Mouse (Mus musculus) lung, postnatal 36 days (tissue): ENCODE measurements at regions not wholly inside any gene's neighbourhood (a gene's known extent, or its start where the extent isn't known, plus 50 kb on each side); places are given as distances from the start of the nearest gene placed in this dataset.
A peak's percentile ranks its signal among the peaks of the same experiment; 100 is the strongest.

Experiments
- DNase-seq: peaks from one replicate; pipeline ENCODE4 v3.0.0; 2022; ENCODE audit warnings: mixed read lengths

- DNase-seq, result no peak
These were observed 62.5 kb downstream of the Arrdc4 start for GRCm38 (mm10) chr7:68686396-68687139.

GRCm38 (mm10) chr7:68682929-68683643 is 66.0 kb downstream of the Arrdc4 start:
- DNase-seq, result peak; percentile 51

GRCm38 (mm10) chr7:68682318-68682728 is 66.7 kb downstream of the Arrdc4 start:
- DNase-seq, result peak; percentile 66

- no peak for DNase-seq
These were observed 69.3 kb downstream of the Arrdc4 start for GRCm38 (mm10) chr7:68679770-68680169.

GRCm38 (mm10) chr7:68667790-68668732 is 81.0 kb downstream of the Arrdc4 start:
- peak; percentile 62 for DNase-seq

- DNase-seq, result peak; percentile 61
These were observed 81.8 kb downstream of the Arrdc4 start for GRCm38 (mm10) chr7:68667215-68667614.

GRCm38 (mm10) chr7:68656354-68656753 is 92.7 kb downstream of the Arrdc4 start:
- DNase-seq, result no peak

- DNase-seq, result no peak
These were observed 95.5 kb downstream of the Arrdc4 start for GRCm38 (mm10) chr7:68653534-68653933.

GRCm38 (mm10) chr7:68651418-68651817 is 97.6 kb downstream of the Arrdc4 start:
- peak; percentile 21 for DNase-seq

- DNase-seq, result no peak
These were observed 111.4 kb downstream of the Arrdc4 start for GRCm38 (mm10) chr7:68637556-68638215.

- no peak for DNase-seq
These were observed 128.0 kb downstream of the Arrdc4 start for GRCm38 (mm10) chr7:68621080-68621479.

GRCm38 (mm10) chr7:68610499-68610898 is 138.5 kb downstream of the Arrdc4 start:
- peak; percentile 37 for DNase-seq

- DNase-seq, result no peak
These were observed 141.9 kb downstream of the Arrdc4 start for GRCm38 (mm10) chr7:68607170-68607569.

GRCm38 (mm10) chr7:68606278-68606677 is 142.8 kb downstream of the Arrdc4 start:
- DNase-seq, result peak; percentile 23

GRCm38 (mm10) chr7:68603711-68604110 is 145.3 kb downstream of the Arrdc4 start:
- no peak for DNase-seq

GRCm38 (mm10) chr7:68602003-68602402 is 147.0 kb downstream of the Arrdc4 start:
- peak; percentile 24 for DNase-seq

GRCm38 (mm10) chr7:68594017-68594386 is 155.0 kb downstream of the Arrdc4 start:
- DNase-seq, result no peak

GRCm38 (mm10) chr7:68593344-68594016 is 155.6 kb downstream of the Arrdc4 start:
- no peak for DNase-seq

- DNase-seq, result no peak
These were observed 166.3 kb downstream of the Arrdc4 start for GRCm38 (mm10) chr7:68582540-68583325.

GRCm38 (mm10) chr7:68580650-68581049 is 168.4 kb downstream of the Arrdc4 start:
- peak; percentile 82 for DNase-seq

- DNase-seq, result peak; percentile 88
These were observed 169.4 kb downstream of the Arrdc4 start for GRCm38 (mm10) chr7:68579666-68580065.
